ENCODE assay signal across 8 mouse cellular contexts in the genomic region with DNA sequence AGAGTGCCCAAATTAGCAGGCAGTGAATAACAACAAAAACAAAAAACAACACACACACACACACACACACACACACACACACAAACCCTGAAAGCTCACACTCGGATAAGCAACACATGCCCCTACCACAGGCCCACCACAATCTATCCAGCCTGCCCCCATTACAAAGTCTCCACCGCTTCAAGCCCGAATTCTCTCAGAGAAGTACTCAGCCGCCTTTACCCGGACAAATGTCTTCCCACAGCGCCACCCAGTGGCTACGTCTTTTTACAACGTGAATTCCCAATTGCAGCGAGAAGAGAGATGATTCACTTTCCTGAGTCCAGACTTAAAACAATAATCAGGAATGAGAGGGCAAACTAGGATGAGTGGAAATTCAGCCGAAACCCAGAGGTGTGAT. TPM values are rescaled to one million over a fixed set of nuclear protein-coding genes. Genes with fewer than 3 reads are reported as not detected.
DNase-seq lines count a peak whose midpoint lies in the region; ATAC-seq and TF ChIP-seq lines count a peak whose summit lies in the region.

No protein-coding gene starts in this region.

- no peak overlapping the region for H3K4me2 ChIP-seq in forebrain, embryonic 12.5 days

- TF ChIP-seq EP300 in ES-Bruce4 (IDR thresholded peaks at IDR 0.05; ENCODE audit: insufficient read depth, low read depth, low read length): no peak

- no peaks in the 10 kb centered on the region for H3K36me3 ChIP-seq in ES-Bruce4 (ENCODE audit: control insufficient read depth, insufficient read depth, low read length, poor library complexity, severe bottlenecking)
- H3K36me3 ChIP-seq in forebrain, embryonic 12.5 days (replicated peaks): no peaks in the 10 kb centered on the region
- H3K36me3 ChIP-seq in hindbrain, embryonic 10.5 days: no peaks in the 10 kb centered on the region

- no peak for TF ChIP-seq POLR2A in ES-Bruce4 (IDR thresholded peaks at IDR 0.05; ENCODE audit: insufficient read depth, low read length)

- DNase-seq in c-Kit-positive CD71-negative TER-119-negative erythroid progenitor cells, embryonic 14.5 days (ENCODE audit: low read depth): peak; percentile 68
- peak; percentile 86 for DNase-seq in hindbrain, embryonic 10.5 days (ENCODE audit: low spot score)
- DNase-seq in layer of hippocampus, adult 2 months (ENCODE audit: low spot score in 2 of 2): peak; percentile 78 to 92
- peak; percentile 83 for DNase-seq in lung, postnatal 25 days (ENCODE audit: low spot score)
- DNase-seq in retina, postnatal 7 days (ENCODE audit: low read depth, low spot score): peak; percentile 69
- peak; percentile 88 for DNase-seq in thymus, postnatal 4 days

- H3K27ac ChIP-seq in ES-Bruce4 (ENCODE audit: insufficient read depth, low read length): no peak overlapping the region
- no peak overlapping the region for H3K27ac ChIP-seq in forebrain, embryonic 12.5 days
- peak overlapping the region; percentile 35; the same call in 1 of the 2 replicates for H3K27ac ChIP-seq in hindbrain, embryonic 10.5 days
- H3K27ac ChIP-seq in layer of hippocampus, adult 2 months: no peak overlapping the region

- H3K27me3 ChIP-seq in ES-Bruce4 (ENCODE audit: control insufficient read depth, insufficient read depth, low read length, poor library complexity, severe bottlenecking): no peaks in the 10 kb centered on the region
- no peaks in the 10 kb centered on the region; the same call in 1 of the 2 replicates for H3K27me3 ChIP-seq in forebrain, embryonic 12.5 days
- no peaks in the 10 kb centered on the region for H3K27me3 ChIP-seq in hindbrain, embryonic 10.5 days (ENCODE audit: insufficient read depth, poor library complexity, severe bottlenecking)

- H3K9me3 ChIP-seq in ES-Bruce4 (replicated peaks; ENCODE audit: control insufficient read depth, insufficient read depth, low read length, poor library complexity, severe bottlenecking): no peaks in the 10 kb centered on the region
- no peaks in the 10 kb centered on the region for H3K9me3 ChIP-seq in forebrain, embryonic 12.5 days
- no peaks in the 10 kb centered on the region for H3K9me3 ChIP-seq in hindbrain, embryonic 10.5 days

- WGBS in forebrain, embryonic 12.5 days: 3% methylated on average over 10 of the region's 10 CpGs
- 2% methylated on average over 10 of the region's 10 CpGs for WGBS in hindbrain, embryonic 10.5 days

- peak; percentile 74 for ATAC-seq in forebrain, embryonic 12.5 days (ENCODE audit: low FRiP score)

- H3K4me3 ChIP-seq in ES-Bruce4 (ENCODE audit: low read depth, low read length): no peak overlapping the region
- H3K4me3 ChIP-seq in forebrain, embryonic 12.5 days (replicated peaks): no peak overlapping the region
- no peak overlapping the region for H3K4me3 ChIP-seq in hindbrain, embryonic 10.5 days
- no peak overlapping the region for H3K4me3 ChIP-seq in layer of hippocampus, adult 2 months

- TF ChIP-seq CTCF in ES-Bruce4 (IDR thresholded peaks at IDR 0.05; ENCODE audit: low read depth, low read length): peak; percentile 69
- peak; percentile 85 for TF ChIP-seq CTCF in layer of hippocampus, adult 2 months (conservative IDR thresholded peaks at IDR 0.05)

- no peak overlapping the region for H3K9ac ChIP-seq in ES-Bruce4 (ENCODE audit: low read depth, poor library complexity, severe bottlenecking)
- H3K9ac ChIP-seq in forebrain, embryonic 12.5 days: no peak overlapping the region

- H3K4me1 ChIP-seq in ES-Bruce4 (ENCODE audit: control insufficient read depth, insufficient read depth, low read length): peaks cover 5% of the 10 kb centered on the region
- peaks cover 12% of the 10 kb centered on the region for H3K4me1 ChIP-seq in forebrain, embryonic 12.5 days
- H3K4me1 ChIP-seq in hindbrain, embryonic 10.5 days (replicated peaks): peaks cover 58% of the 10 kb centered on the region

RNA-seq across cellular contexts. Expression of a gene that starts 10.3 kb away (rescaled TPM):
- 25.9 and 26.7 TPM in 2 replicates for polyA plus RNA-seq in ES-Bruce4 (2011; ENCODE audit: insufficient read depth, insufficient read length, low read depth, missing spikeins)
- 4.4 and 5.3 TPM in 2 replicates for polyA plus RNA-seq in forebrain, embryonic 12.5 days (2016; fragmentation: Nextera tagmentation; extraction: Ambion mirVana)
- 3.1 and 3.7 TPM in 2 replicates for polyA plus RNA-seq in hindbrain, embryonic 10.5 days (2016; fragmentation: Nextera tagmentation; extraction: Ambion mirVana)
- 10 to 100 TPM; 47.9 to 51.4 TPM for total RNA-seq in layer of hippocampus, adult 2 months (2021)
